Mouse (Mus musculus): ENCODE results near the gene R3hdm4. TPM values are rescaled to one million over a fixed set of nuclear protein-coding genes. Genes with fewer than 3 reads are reported as not detected.
"Not testable (repeated sequence)": the region's sequence is repeated elsewhere in the genome, so short reads cannot be mapped to it uniquely, and the experiment has no call there.

R3hdm4 gene
- polyA plus RNA-seq, 1 experiment = 162 TPM

GRCm38 (mm10) chr10:79908167-79909091 is 12.6 kb downstream of the R3hdm4 start, which contains the start of gene Med16:
Med16 (minus strand) TSS chr10:79908923.
- Histone ChIP-seq H3K4me3 (replicated peaks; ENCODE audit: extremely low read depth, low read depth, low read length) (peak within 1 kb of the TSS; percentile 91), H3K4me1 (ENCODE audit: control insufficient read depth, insufficient read depth, low read length) (peaks cover 3% of the 10 kb centered on the region)
- TF ChIP-seq POLR2A (IDR thresholded peaks at IDR 0.05; ENCODE audit: borderline replicate concordance, extremely low read depth, low read depth, low read length) (peak; percentile 38; the same call in 1 of the 2 replicates), CTCF (IDR thresholded peaks at IDR 0.05; ENCODE audit: insufficient read depth, low read length) (no peak)
- 1% methylated on average over 52 of the region's 52 CpGs for WGBS
- DNase-seq = peak; percentile 99

- H3K4me1 ChIP-seq (ENCODE audit: control insufficient read depth, insufficient read depth, low read length) = peaks cover 3% of the 10 kb centered on the region
- no peak for TF ChIP-seq POLR2A (IDR thresholded peaks at IDR 0.05; ENCODE audit: borderline replicate concordance, extremely low read depth, low read depth, low read length)
- TF ChIP-seq CTCF (IDR thresholded peaks at IDR 0.05; ENCODE audit: insufficient read depth, low read length) = no peak
- H3K4me3 ChIP-seq (replicated peaks; ENCODE audit: extremely low read depth, low read depth, low read length) = no peak overlapping the region
- DNase-seq = no peak
- 93% methylated on average over 10 of the region's 10 CpGs for WGBS
Measured at GRCm38 (mm10) chr10:79907415-79907814, 13.6 kb downstream of the R3hdm4 start.

- no peak for TF ChIP-seq POLR2A (IDR thresholded peaks at IDR 0.05; ENCODE audit: borderline replicate concordance, extremely low read depth, low read depth, low read length)
- TF ChIP-seq CTCF (IDR thresholded peaks at IDR 0.05; ENCODE audit: insufficient read depth, low read length) = no peak
- DNase-seq = no peak
- WGBS = 89% methylated on average over 9 of the region's 9 CpGs
- Histone ChIP-seq H3K4me3 (replicated peaks; ENCODE audit: extremely low read depth, low read depth, low read length) (no peak overlapping the region), H3K4me1 (ENCODE audit: control insufficient read depth, insufficient read depth, low read length) (peaks cover 3% of the 10 kb centered on the region)
Measured at GRCm38 (mm10) chr10:79906712-79907111, 14.3 kb downstream of the R3hdm4 start.

- TF ChIP-seq CTCF (IDR thresholded peaks at IDR 0.05; ENCODE audit: insufficient read depth, low read length) (no peak), POLR2A (IDR thresholded peaks at IDR 0.05; ENCODE audit: borderline replicate concordance, extremely low read depth, low read depth, low read length) (no peak)
- no peak for DNase-seq
- H3K4me1 ChIP-seq (ENCODE audit: control insufficient read depth, insufficient read depth, low read length) = no peaks in the 10 kb centered on the region
- H3K4me3 ChIP-seq (replicated peaks; ENCODE audit: extremely low read depth, low read depth, low read length) = no peak overlapping the region
- 69% methylated on average over 2 of the region's 2 CpGs for WGBS
Measured at GRCm38 (mm10) chr10:79900951-79901410, 20.0 kb downstream of the R3hdm4 start.

- no peaks in the 10 kb centered on the region for H3K4me1 ChIP-seq (ENCODE audit: control insufficient read depth, insufficient read depth, low read length)
- H3K4me3 ChIP-seq (replicated peaks; ENCODE audit: extremely low read depth, low read depth, low read length) = no peak overlapping the region
- 65% methylated on average over 20 of the region's 20 CpGs for WGBS
- TF ChIP-seq CTCF (IDR thresholded peaks at IDR 0.05; ENCODE audit: insufficient read depth, low read length) (no peak), POLR2A (IDR thresholded peaks at IDR 0.05; ENCODE audit: borderline replicate concordance, extremely low read depth, low read depth, low read length) (no peak)
- no peak for DNase-seq
Measured at GRCm38 (mm10) chr10:79897316-79898245, 23.4 kb downstream of the R3hdm4 start.

- H3K4me3 ChIP-seq (replicated peaks; ENCODE audit: extremely low read depth, low read depth, low read length) = no peak overlapping the region
- H3K4me1 ChIP-seq (ENCODE audit: control insufficient read depth, insufficient read depth, low read length) = no peaks in the 10 kb centered on the region
- 63% methylated on average over 13 of the region's 13 CpGs for WGBS
- TF ChIP-seq POLR2A (IDR thresholded peaks at IDR 0.05; ENCODE audit: borderline replicate concordance, extremely low read depth, low read depth, low read length) (no peak), CTCF (IDR thresholded peaks at IDR 0.05; ENCODE audit: insufficient read depth, low read length) (no peak)
- DNase-seq = peak; percentile 26
Measured at GRCm38 (mm10) chr10:79896814-79897213, 24.2 kb downstream of the R3hdm4 start.

- TF ChIP-seq POLR2A (IDR thresholded peaks at IDR 0.05; ENCODE audit: borderline replicate concordance, extremely low read depth, low read depth, low read length) (no peak), CTCF (IDR thresholded peaks at IDR 0.05; ENCODE audit: insufficient read depth, low read length) (no peak)
- 81% methylated on average over 16 of the region's 16 CpGs for WGBS
- no peak for DNase-seq
- no peaks in the 10 kb centered on the region for H3K4me1 ChIP-seq (ENCODE audit: control insufficient read depth, insufficient read depth, low read length)
- no peak overlapping the region for H3K4me3 ChIP-seq (replicated peaks; ENCODE audit: extremely low read depth, low read depth, low read length)
Measured at GRCm38 (mm10) chr10:79896306-79896705, 24.7 kb downstream of the R3hdm4 start.

- peak; percentile 65 for TF ChIP-seq CTCF (IDR thresholded peaks at IDR 0.05; ENCODE audit: insufficient read depth, low read length)
- WGBS = 36% methylated on average over 22 of the region's 22 CpGs
- not testable (repeated sequence) for H3K4me3 ChIP-seq (replicated peaks; ENCODE audit: extremely low read depth, low read depth, low read length); H3K4me1 ChIP-seq (ENCODE audit: control insufficient read depth, insufficient read depth, low read length)
- DNase-seq = peak; percentile 79
Measured at GRCm38 (mm10) chr10:79892451-79893118, 28.4 kb downstream of the R3hdm4 start.

GRCm38 (mm10) chr10:79890670-79891069 is 30.3 kb downstream of the R3hdm4 start, which contains the start of gene Cfd:
Cfd (plus strand) TSS chr10:79890853.
- Histone ChIP-seq H3K4me1 (ENCODE audit: control insufficient read depth, insufficient read depth, low read length) (no peaks in the 10 kb centered on the region), H3K4me3 (replicated peaks; ENCODE audit: extremely low read depth, low read depth, low read length) (no peak within 1 kb of the TSS)
- WGBS = 42% methylated on average over 5 of the region's 5 CpGs
- DNase-seq = no peak
- TF ChIP-seq POLR2A (IDR thresholded peaks at IDR 0.05; ENCODE audit: borderline replicate concordance, extremely low read depth, low read depth, low read length) (no peak), CTCF (IDR thresholded peaks at IDR 0.05; ENCODE audit: insufficient read depth, low read length) (no peak)
